Mouse (Mus musculus): ENCODE data around the gene Abcg8.
A peak's percentile ranks its signal among the peaks of the same experiment; 100 is the strongest.

Gene Abcg8

GRCm38 (mm10) chr17:84658951-84659350, 17.2 kb upstream of the Abcg8 start:
- DNase-seq (ENCODE audit: low spot score in 2 of 2) = no peak

- no peak for DNase-seq (ENCODE audit: low spot score in 2 of 2)
Measured at GRCm38 (mm10) chr17:84665053-84665452, 11.0 kb upstream of the Abcg8 start.

GRCm38 (mm10) chr17:84665691-84666090, 10.4 kb upstream of the Abcg8 start:
- DNase-seq (ENCODE audit: low spot score in 2 of 2) = no peak

- no peak for DNase-seq (ENCODE audit: low spot score in 2 of 2)
Measured at GRCm38 (mm10) chr17:84667848-84668247, 8.3 kb upstream of the Abcg8 start.

- DNase-seq (ENCODE audit: low spot score in 2 of 2) = no peak
Measured at GRCm38 (mm10) chr17:84672376-84673369, 3.4 kb upstream of the Abcg8 start.

- DNase-seq (ENCODE audit: low spot score in 2 of 2) = no peak
Measured at GRCm38 (mm10) chr17:84674048-84674447, 2.1 kb upstream of the Abcg8 start.

GRCm38 (mm10) chr17:84675204-84675603, 898 bp upstream of the Abcg8 start:
- DNase-seq (ENCODE audit: low spot score in 2 of 2) = no peak

GRCm38 (mm10) chr17:84677595-84677994, 1.5 kb downstream of the Abcg8 start:
- no peak for DNase-seq (ENCODE audit: low spot score in 2 of 2)

- DNase-seq (ENCODE audit: low spot score in 2 of 2) = no peak
Measured at GRCm38 (mm10) chr17:84681670-84682069, 5.6 kb downstream of the Abcg8 start.

GRCm38 (mm10) chr17:84682734-84683717, 6.9 kb downstream of the Abcg8 start, which contains the start of gene Abcg5:
Gene Abcg5, minus strand, starts transcription at chr17:84683011.
- no peak for DNase-seq (ENCODE audit: low spot score in 2 of 2)

GRCm38 (mm10) chr17:84684284-84684683, 8.2 kb downstream of the Abcg8 start:
- no peak for DNase-seq (ENCODE audit: low spot score in 2 of 2)

- DNase-seq (ENCODE audit: low spot score in 2 of 2) = no peak
Measured at GRCm38 (mm10) chr17:84685286-84685685, 9.2 kb downstream of the Abcg8 start.

- DNase-seq (ENCODE audit: low spot score in 2 of 2) = no peak
Measured at GRCm38 (mm10) chr17:84687994-84688393, 11.9 kb downstream of the Abcg8 start.

- no peak for DNase-seq (ENCODE audit: low spot score in 2 of 2)
Measured at GRCm38 (mm10) chr17:84688834-84689233, 12.7 kb downstream of the Abcg8 start.

GRCm38 (mm10) chr17:84689316-84689715, 13.2 kb downstream of the Abcg8 start:
- DNase-seq (ENCODE audit: low spot score in 2 of 2) = no peak

GRCm38 (mm10) chr17:84690111-84690510, 14.0 kb downstream of the Abcg8 start:
- DNase-seq (ENCODE audit: low spot score in 2 of 2) = no peak

GRCm38 (mm10) chr17:84693741-84694140, 17.6 kb downstream of the Abcg8 start:
- no peak for DNase-seq (ENCODE audit: low spot score in 2 of 2)

- DNase-seq (ENCODE audit: low spot score in 2 of 2) = no peak
Measured at GRCm38 (mm10) chr17:84696537-84696936, 20.4 kb downstream of the Abcg8 start.

GRCm38 (mm10) chr17:84698727-84699126, 22.6 kb downstream of the Abcg8 start:
- DNase-seq (ENCODE audit: low spot score in 2 of 2) = peak; percentile 48 to 49

- no peak for DNase-seq (ENCODE audit: low spot score in 2 of 2)
Measured at GRCm38 (mm10) chr17:84707407-84707806, 31.3 kb downstream of the Abcg8 start.

GRCm38 (mm10) chr17:84708818-84709217, 32.7 kb downstream of the Abcg8 start:
- DNase-seq (ENCODE audit: low spot score in 2 of 2) = no peak

GRCm38 (mm10) chr17:84709403-84709851, 33.3 kb downstream of the Abcg8 start:
- DNase-seq (ENCODE audit: low spot score in 2 of 2) = peak in 1 of 2 experiments; percentile 28

Data from frontal cortex, postnatal 25 days (tissue).